Mouse (Mus musculus): ENCODE results near the gene Syne3. TPM values are rescaled to one million over a fixed set of nuclear protein-coding genes. Genes with fewer than 3 reads are reported as not detected.

Gene Syne3
- polyA plus RNA-seq, 1 experiment from 2014 or later: 0.09 TPM

- no peaks in the 10 kb centered on the region for H3K27me3 ChIP-seq (ENCODE audit: insufficient read depth, poor library complexity, severe bottlenecking)
- DNase-seq (ENCODE audit: low spot score): no peak
- 89% methylated on average over 9 of the region's 9 CpGs for WGBS
- no peaks in the 10 kb centered on the region for H3K9me3 ChIP-seq
- H3K4me1 ChIP-seq (replicated peaks): peaks cover 9% of the 10 kb centered on the region
- no peak overlapping the region for H3K4me3 ChIP-seq
- no peak overlapping the region for H3K27ac ChIP-seq
- H3K36me3 ChIP-seq: no peaks in the 10 kb centered on the region
These were observed 40.4 kb downstream of the Syne3 start for GRCm38 (mm10) chr12:104969177-104969576.

DNA sequence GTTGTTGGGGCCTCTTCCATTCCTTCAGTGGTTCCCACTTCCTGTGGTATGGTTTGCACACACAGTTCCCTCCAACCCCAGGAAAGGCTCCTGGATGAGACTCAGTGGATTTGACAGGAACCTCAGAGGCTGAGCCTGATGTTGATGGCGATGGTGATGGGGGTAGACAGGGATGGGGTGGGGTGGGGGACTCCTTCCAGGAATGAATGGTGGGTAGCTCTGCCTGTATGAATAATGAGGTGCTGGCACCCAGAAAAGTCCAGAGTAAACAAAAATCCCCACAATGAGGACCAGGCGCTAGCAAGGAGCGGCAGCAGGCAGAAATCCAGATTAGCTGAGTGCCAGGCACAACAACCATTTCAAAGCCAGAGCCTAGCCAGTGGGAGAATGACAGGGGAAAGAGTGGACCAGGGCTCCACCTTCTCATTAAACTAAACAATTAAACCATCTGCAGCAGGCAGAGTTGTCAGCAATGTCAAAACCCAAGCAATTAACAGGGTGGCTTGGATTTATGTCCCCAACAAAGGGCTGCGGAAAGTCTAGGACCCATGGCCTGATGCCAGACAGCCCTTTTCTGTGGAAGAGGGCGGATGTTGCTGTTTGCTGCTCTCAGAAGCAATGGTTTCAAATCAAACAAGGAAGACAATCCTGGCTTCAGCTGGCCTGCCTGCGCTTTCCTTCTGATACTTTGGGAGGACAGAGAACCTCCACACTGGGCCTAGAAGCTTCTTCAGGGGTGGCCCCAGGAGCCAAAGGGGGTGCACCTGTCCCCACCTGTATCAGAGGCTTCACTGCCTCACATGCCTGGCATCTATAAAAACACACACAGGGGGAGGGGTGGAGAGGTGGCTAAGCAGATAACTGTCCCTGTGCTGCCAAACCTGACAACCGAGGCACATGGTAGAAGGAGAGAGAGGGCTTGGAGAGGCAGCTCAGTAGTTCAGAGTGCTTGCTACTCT is 44.4 kb downstream of the Syne3 start:
- DNase-seq (ENCODE audit: low spot score): no peak
- H3K27ac ChIP-seq: peak overlapping the region; percentile 59; the same call in 1 of the 2 replicates
- 78% methylated on average over 7 of the region's 7 CpGs for WGBS

DNA sequence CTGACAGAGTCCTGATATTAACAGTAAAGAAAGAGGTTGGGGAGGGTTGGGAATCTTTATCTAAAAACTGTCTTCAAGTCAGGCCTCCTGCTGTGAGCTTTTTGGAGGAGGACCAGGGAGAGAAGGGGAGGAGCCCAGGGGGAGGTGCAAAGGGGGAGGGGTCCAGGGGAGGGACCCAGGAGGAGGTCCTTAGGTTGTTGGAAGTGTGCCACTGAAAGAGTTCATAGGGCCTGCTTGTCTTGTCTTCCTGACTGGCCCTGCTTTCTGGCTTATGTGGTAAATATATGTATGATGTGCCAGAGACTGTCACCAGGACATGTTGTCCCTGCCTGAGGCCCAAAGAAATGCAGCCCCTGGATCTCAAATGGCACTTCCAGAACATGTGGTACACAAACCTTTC is 49.2 kb downstream of the Syne3 start:
- H3K9me3 ChIP-seq: no peaks in the 10 kb centered on the region
- H3K36me3 ChIP-seq: no peaks in the 10 kb centered on the region
- DNase-seq (ENCODE audit: low spot score): no peak
- no peak overlapping the region for H3K4me3 ChIP-seq
- H3K27me3 ChIP-seq (ENCODE audit: insufficient read depth, poor library complexity, severe bottlenecking): no peaks in the 10 kb centered on the region
- H3K27ac ChIP-seq: no peak overlapping the region
- peaks cover 15% of the 10 kb centered on the region for H3K4me1 ChIP-seq (replicated peaks)

More for the DNA sequence above, 44.4 kb downstream of the Syne3 start:
- no peaks in the 10 kb centered on the region for H3K36me3 ChIP-seq
- H3K27me3 ChIP-seq (ENCODE audit: insufficient read depth, poor library complexity, severe bottlenecking): no peaks in the 10 kb centered on the region
- no peaks in the 10 kb centered on the region for H3K9me3 ChIP-seq
- peaks cover 12% of the 10 kb centered on the region for H3K4me1 ChIP-seq (replicated peaks)
- no peak overlapping the region for H3K4me3 ChIP-seq

DNA sequence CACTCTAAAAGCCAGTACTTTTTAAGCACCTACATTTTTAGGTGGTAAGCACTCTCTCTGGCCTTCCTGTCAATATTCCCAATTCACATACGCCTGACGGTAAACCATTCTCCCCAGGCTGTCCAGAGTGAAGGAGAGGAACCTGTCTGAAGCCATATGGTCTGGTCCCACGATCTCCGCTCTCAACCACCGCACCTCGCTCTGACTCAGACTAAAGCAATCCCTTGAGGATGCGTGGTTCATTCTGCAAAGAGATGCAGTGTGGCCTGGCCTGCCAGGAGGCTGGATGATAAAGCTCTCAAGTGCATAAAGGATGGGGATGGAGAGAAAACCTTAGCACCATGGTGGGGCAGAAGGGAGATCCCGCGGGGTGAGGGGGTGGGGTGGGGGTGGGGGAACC is 49.6 kb downstream of the Syne3 start:
- H3K4me1 ChIP-seq (replicated peaks): peaks cover 14% of the 10 kb centered on the region; the same call in 1 of the 2 replicates
- no peaks in the 10 kb centered on the region for H3K9me3 ChIP-seq
- no peak for DNase-seq (ENCODE audit: low spot score)
- no peaks in the 10 kb centered on the region for H3K27me3 ChIP-seq (ENCODE audit: insufficient read depth, poor library complexity, severe bottlenecking)
- H3K27ac ChIP-seq: no peak overlapping the region
- 66% methylated on average over 9 of the region's 9 CpGs for WGBS
- H3K36me3 ChIP-seq: no peaks in the 10 kb centered on the region
- H3K4me3 ChIP-seq: no peak overlapping the region

DNA sequence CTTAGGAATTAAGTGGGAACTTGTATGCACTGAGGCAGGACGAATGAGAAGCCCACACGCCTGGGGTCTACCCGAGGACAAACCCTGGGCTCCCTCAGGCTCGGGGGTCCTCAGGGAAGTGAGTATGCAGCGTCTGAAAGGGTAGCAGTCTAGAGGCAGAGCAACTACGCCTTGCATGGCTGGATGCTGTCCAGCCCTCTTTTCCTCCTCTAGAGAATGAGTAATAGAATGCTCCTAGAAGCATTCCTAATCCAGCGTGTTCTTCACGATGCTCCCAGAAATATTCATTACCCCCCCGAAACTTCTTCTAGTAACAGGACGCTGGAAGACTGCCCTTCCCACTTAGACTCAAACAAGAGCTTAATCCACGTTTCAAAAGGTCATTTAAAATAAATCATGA is 51.3 kb downstream of the Syne3 start:
- Histone ChIP-seq H3K9me3 (no peaks in the 10 kb centered on the region), H3K4me3 (no peak overlapping the region), H3K27me3 (ENCODE audit: insufficient read depth, poor library complexity, severe bottlenecking) (no peaks in the 10 kb centered on the region), H3K4me1 (replicated peaks) (0 out of 2 replicates have a peak, but pooled peaks cover 9% of the 10 kb centered on the region), H3K36me3 (no peaks in the 10 kb centered on the region), H3K27ac (no peak overlapping the region)
- WGBS: 83% methylated on average over 11 of the region's 11 CpGs
- DNase-seq (ENCODE audit: low spot score): no peak

GRCm38 (mm10) chr12:104957165-104957564 is 52.4 kb downstream of the Syne3 start:
- Histone ChIP-seq H3K4me3 (no peak overlapping the region), H3K9me3 (no peaks in the 10 kb centered on the region), H3K36me3 (no peaks in the 10 kb centered on the region), H3K27ac (no peak overlapping the region), H3K4me1 (replicated peaks) (0 out of 2 replicates have a peak, but pooled peaks cover 9% of the 10 kb centered on the region), H3K27me3 (ENCODE audit: insufficient read depth, poor library complexity, severe bottlenecking) (no peaks in the 10 kb centered on the region)
- DNase-seq (ENCODE audit: low spot score): no peak
- 92% methylated on average over 1 of the region's 1 CpGs for WGBS

DNA sequence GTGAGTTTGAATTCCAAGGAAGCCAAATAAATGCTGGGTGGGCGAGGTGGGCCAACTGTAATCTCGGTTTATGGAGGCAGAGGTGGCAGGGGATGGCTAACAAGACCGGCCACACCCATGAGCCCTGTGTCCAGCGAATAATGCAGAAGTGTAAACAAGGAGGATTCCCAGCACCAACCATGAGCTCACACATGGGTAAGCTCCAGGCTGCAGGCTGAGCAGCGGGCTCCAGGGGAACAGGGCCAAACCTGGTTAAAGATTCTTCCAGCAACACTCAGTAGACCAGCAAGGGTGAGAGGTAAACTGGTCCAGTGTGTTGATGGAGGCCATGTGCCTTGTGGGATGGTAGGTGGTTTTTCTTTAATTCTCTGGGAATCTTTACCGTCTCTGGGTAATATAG is 53.2 kb downstream of the Syne3 start:
- Histone ChIP-seq H3K4me3 (no peak overlapping the region), H3K27me3 (ENCODE audit: insufficient read depth, poor library complexity, severe bottlenecking) (no peaks in the 10 kb centered on the region), H3K4me1 (replicated peaks) (0 out of 2 replicates have a peak, but pooled peaks cover 9% of the 10 kb centered on the region), H3K9me3 (no peaks in the 10 kb centered on the region), H3K36me3 (no peaks in the 10 kb centered on the region), H3K27ac (no peak overlapping the region)
- DNase-seq (ENCODE audit: low spot score): no peak
- 88% methylated on average over 6 of the region's 6 CpGs for WGBS

- H3K27ac ChIP-seq: no peak overlapping the region
- no peak overlapping the region for H3K4me3 ChIP-seq
- H3K9me3 ChIP-seq: no peaks in the 10 kb centered on the region
- DNase-seq (ENCODE audit: low spot score): no peak
- H3K36me3 ChIP-seq: no peaks in the 10 kb centered on the region
- WGBS: 71% methylated on average over 17 of the region's 17 CpGs
- H3K4me1 ChIP-seq (replicated peaks): 0 out of 2 replicates have a peak, but pooled peaks cover 9% of the 10 kb centered on the region
- H3K27me3 ChIP-seq (ENCODE audit: insufficient read depth, poor library complexity, severe bottlenecking): no peaks in the 10 kb centered on the region
These were observed 54.4 kb downstream of the Syne3 start for GRCm38 (mm10) chr12:104955003-104955800.

GRCm38 (mm10) chr12:104953941-104954340 is 55.7 kb downstream of the Syne3 start:
- WGBS: 33% methylated on average over 4 of the region's 4 CpGs
- Histone ChIP-seq H3K27me3 (ENCODE audit: insufficient read depth, poor library complexity, severe bottlenecking) (no peaks in the 10 kb centered on the region), H3K9me3 (no peaks in the 10 kb centered on the region), H3K27ac (no peak overlapping the region), H3K36me3 (no peaks in the 10 kb centered on the region), H3K4me3 (no peak overlapping the region), H3K4me1 (replicated peaks) (0 out of 2 replicates have a peak, but pooled peaks cover 9% of the 10 kb centered on the region)
- peak; percentile 73 for DNase-seq (ENCODE audit: low spot score)

DNA sequence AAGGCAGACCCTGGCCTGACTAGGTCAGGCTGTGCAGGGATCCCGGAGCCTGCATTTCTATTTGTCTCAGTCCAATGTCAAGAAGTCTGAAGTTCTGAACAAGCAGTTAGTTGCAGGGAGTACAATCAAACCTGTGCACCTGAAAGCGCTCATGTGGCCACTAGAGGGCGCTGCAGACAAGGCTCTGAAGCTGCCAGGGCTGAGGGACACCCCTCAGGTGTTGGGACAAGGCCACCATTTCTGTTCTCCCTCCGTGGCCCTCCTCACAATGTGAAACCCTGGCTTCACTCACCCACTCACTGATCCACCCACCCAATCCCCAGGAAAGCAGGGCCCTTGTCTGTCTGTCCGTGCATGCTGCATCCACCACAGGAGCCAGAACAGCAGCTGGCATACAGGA is 57.2 kb downstream of the Syne3 start:
- 16% methylated on average over 5 of the region's 5 CpGs for WGBS
- Histone ChIP-seq H3K9me3 (no peaks in the 10 kb centered on the region), H3K27ac (no peak overlapping the region), H3K4me1 (replicated peaks) (0 out of 2 replicates have a peak, but pooled peaks cover 9% of the 10 kb centered on the region), H3K4me3 (no peak overlapping the region), H3K36me3 (no peaks in the 10 kb centered on the region), H3K27me3 (ENCODE audit: insufficient read depth, poor library complexity, severe bottlenecking) (no peaks in the 10 kb centered on the region)
- DNase-seq (ENCODE audit: low spot score): peak; percentile 77

- no peak overlapping the region for H3K27ac ChIP-seq
- DNase-seq (ENCODE audit: low spot score): no peak
- H3K9me3 ChIP-seq: peaks cover 15% of the 10 kb centered on the region
- H3K36me3 ChIP-seq: no peaks in the 10 kb centered on the region
- WGBS: 72% methylated on average over 2 of the region's 2 CpGs
- no peaks in the 10 kb centered on the region for H3K4me1 ChIP-seq (replicated peaks)
- no peak overlapping the region for H3K4me3 ChIP-seq
- no peaks in the 10 kb centered on the region for H3K27me3 ChIP-seq (ENCODE audit: insufficient read depth, poor library complexity, severe bottlenecking)
These were observed 61.7 kb downstream of the Syne3 start for GRCm38 (mm10) chr12:104947911-104948310.

DNA sequence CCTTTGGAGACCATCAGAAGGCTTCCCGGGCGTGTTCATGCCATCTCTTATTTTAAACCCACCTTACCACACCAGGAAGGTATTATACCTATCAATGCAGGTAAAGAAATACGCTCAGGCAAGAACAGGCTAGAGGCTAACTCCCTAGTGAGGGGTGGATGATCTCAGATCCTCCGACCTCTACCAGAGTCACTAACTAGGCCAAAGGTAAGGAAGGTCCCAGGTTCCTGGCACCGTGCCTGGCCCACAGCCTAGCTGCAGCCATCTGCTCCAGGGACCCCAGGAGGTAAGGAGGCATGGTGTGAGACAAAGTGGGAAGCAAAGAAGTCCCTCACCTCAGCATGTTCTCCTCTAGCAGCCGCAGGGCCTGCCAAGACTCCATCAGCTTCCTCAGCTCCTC is 63.4 kb downstream of the Syne3 start:
- no peak for DNase-seq (ENCODE audit: low spot score)

GRCm38 (mm10) chr12:104940466-104940865 is 69.1 kb downstream of the Syne3 start:
- H3K36me3 ChIP-seq: no peaks in the 10 kb centered on the region
- H3K27ac ChIP-seq: no peak overlapping the region
- H3K4me1 ChIP-seq (replicated peaks): peaks cover 12% of the 10 kb centered on the region
- no peak overlapping the region for H3K4me3 ChIP-seq
- WGBS: 85% methylated on average over 9 of the region's 9 CpGs
- peaks cover 13% of the 10 kb centered on the region for H3K9me3 ChIP-seq
- no peak for DNase-seq (ENCODE audit: low spot score)
- 0 out of 2 replicates have a peak, but pooled peaks cover 5% of the 10 kb centered on the region for H3K27me3 ChIP-seq (ENCODE audit: insufficient read depth, poor library complexity, severe bottlenecking)

More for the DNA sequence above, 63.4 kb downstream of the Syne3 start:
- no peaks in the 10 kb centered on the region for H3K27me3 ChIP-seq (ENCODE audit: insufficient read depth, poor library complexity, severe bottlenecking)
- WGBS: 92% methylated on average over 6 of the region's 6 CpGs
- no peaks in the 10 kb centered on the region for H3K36me3 ChIP-seq
- no peak overlapping the region for H3K4me3 ChIP-seq
- no peak overlapping the region for H3K27ac ChIP-seq
- H3K9me3 ChIP-seq: peaks cover 15% of the 10 kb centered on the region
- no peaks in the 10 kb centered on the region for H3K4me1 ChIP-seq (replicated peaks)
